Mouse (Mus musculus) hindbrain, postnatal 0 days (tissue): ENCODE data around the gene March10. TPM values are rescaled to one million over a fixed set of nuclear protein-coding genes. Genes with fewer than 3 reads are reported as not detected.

Experiments
- ATAC-seq: fragments of 200-750 bp; cut with Nextera tagmentation; 2 replicates; pipeline ENCODE4 v1.8.0; 2017; ENCODE audit warnings: mild to moderate bottlenecking, moderate TSS enrichment, moderate library complexity
- DNase-seq: peaks from one replicate; pipeline ENCODE4 v3.0.0-alpha.2; 2015; ENCODE audit warnings: low spot score
- H3K27ac ChIP-seq: fragments of 300-500 bp; sonication (generic); 2 replicates; pipeline ENCODE4 v1.5.1; 2014; ENCODE audit warnings: mild to moderate bottlenecking
- H3K27me3 ChIP-seq: fragments of 300-500 bp; sonication (generic); 2 replicates; pipeline ENCODE4 v1.6.1; 2014; ENCODE audit warnings: low read length, mixed read lengths; ENCODE audit not compliant: insufficient read depth
- H3K36me3 ChIP-seq: fragments of 300-500 bp; sonication (generic); 2 replicates; pipeline ENCODE4 v1.6.1; 2014; ENCODE audit warnings: low read length, mixed read lengths; ENCODE audit not compliant: insufficient read depth
- H3K4me1 ChIP-seq: fragments of 300-500 bp; sonication (generic); 2 replicates; pipeline ENCODE4 v1.6.1; 2014; ENCODE audit warnings: antibody characterized with exemption, low read length, mixed read lengths; ENCODE audit not compliant: insufficient read depth
- H3K4me2 ChIP-seq: fragments of 300-500 bp; sonication (generic); 2 replicates; pipeline ENCODE4 v1.6.1; 2014; ENCODE audit warnings: low read depth, mild to moderate bottlenecking, low read length, moderate library complexity, mixed read lengths
- H3K4me3 ChIP-seq: fragments of 300-500 bp; sonication (generic); 2 replicates; pipeline ENCODE4 v1.5.1; 2014; ENCODE audit warnings: low read length
- H3K9ac ChIP-seq: fragments of 300-500 bp; sonication (generic); replicated peaks from 2 replicates; pipeline ENCODE4 v1.6.1; 2014; ENCODE audit warnings: mild to moderate bottlenecking, low read length, moderate library complexity, mixed read lengths
- H3K9me3 ChIP-seq: fragments of 300-500 bp; sonication (generic); 2 replicates; pipeline ENCODE4 v1.6.1; 2016; ENCODE audit warnings: low read length, mixed read lengths
- CTCF ChIP-seq: IDR thresholded peaks from 2 replicates; pipeline ENCODE4 v1.5.1; 2016; ENCODE audit warnings: antibody characterized with exemption, control low read depth, low read depth
- WGBS: fragments of 180-500 bp; shearing (Covaris S2); extraction: QIAGEN DNeasy Blood & Tissue Kit; methylation state at CpG from one replicate; pipeline ENCODE4 v1.1.7; 2014; 5-methylcytosine and 5-hydroxymethylcytosine counted together
- polyA plus RNA-seq: library from polyadenylated mRNA; unstranded; fragments of >200 nt; fragmentation: Nextera tagmentation; extraction: Ambion mirVana; gene quantifications from 2 replicates; pipeline ENCODE4 v1.2.1, GENCODE M21; 2015
- total RNA-seq: library from RNA; depleted of rRNA; stranded (reverse); fragments of >200 nt; gene quantifications from 2 replicates; pipeline ENCODE4 v1.2.3, GENCODE M21; 2014

The March10 gene
- total and polyA plus RNA-seq, 2 experiments from 2014 or later: 0.52 to 0.58 TPM

GRCm38 (mm10) chr11:105455118-105455517, 1.4 kb downstream of the March10 start:
- 86% methylated on average over 5 of the region's 5 CpGs for WGBS

GRCm38 (mm10) chr11:105453084-105453483, 3.5 kb downstream of the March10 start:
- no peak for ATAC-seq

More at GRCm38 (mm10) chr11:105455118-105455517, 1.4 kb downstream of the March10 start:
- H3K4me2 ChIP-seq: no peak overlapping the region
- H3K9ac ChIP-seq: no peak overlapping the region
- TF ChIP-seq CTCF: no peak
- ATAC-seq (no peak), DNase-seq (no peak)
- H3K9me3 ChIP-seq: no peaks in the 10 kb centered on the region
- no peak overlapping the region for H3K4me3 ChIP-seq
- H3K4me1 ChIP-seq: peaks cover 9% of the 10 kb centered on the region
- H3K27ac ChIP-seq: no peak overlapping the region
- H3K36me3 ChIP-seq: no peaks in the 10 kb centered on the region
- no peaks in the 10 kb centered on the region for H3K27me3 ChIP-seq

GRCm38 (mm10) chr11:105452504-105452903, 4.0 kb downstream of the March10 start:
- Histone ChIP-seq H3K36me3 (no peaks in the 10 kb centered on the region), H3K27ac (no peak overlapping the region), H3K4me2 (no peak overlapping the region), H3K9ac (no peak overlapping the region), H3K27me3 (no peaks in the 10 kb centered on the region), H3K4me3 (no peak overlapping the region), H3K9me3 (no peaks in the 10 kb centered on the region), H3K4me1 (peaks cover 6% of the 10 kb centered on the region)
- 91% methylated on average over 4 of the region's 4 CpGs for WGBS
- no peak for TF ChIP-seq CTCF
- no peak for ATAC-seq
- DNase-seq: no peak

More at GRCm38 (mm10) chr11:105453084-105453483, 3.5 kb downstream of the March10 start:
- no peak for DNase-seq
- TF ChIP-seq CTCF: no peak
- WGBS: 89% methylated on average over 4 of the region's 4 CpGs
- H3K9me3 ChIP-seq: no peaks in the 10 kb centered on the region
- H3K4me2 ChIP-seq: no peak overlapping the region
- no peak overlapping the region for H3K27ac ChIP-seq
- peaks cover 9% of the 10 kb centered on the region for H3K4me1 ChIP-seq
- no peak overlapping the region for H3K9ac ChIP-seq
- H3K36me3 ChIP-seq: no peaks in the 10 kb centered on the region
- H3K27me3 ChIP-seq: no peaks in the 10 kb centered on the region
- H3K4me3 ChIP-seq: no peak overlapping the region

- no peak for TF ChIP-seq CTCF
- Histone ChIP-seq H3K4me1 (no peaks in the 10 kb centered on the region), H3K36me3 (no peaks in the 10 kb centered on the region), H3K9ac (no peak overlapping the region), H3K9me3 (no peaks in the 10 kb centered on the region), H3K4me3 (no peak overlapping the region), H3K27me3 (no peaks in the 10 kb centered on the region), H3K4me2 (no peak overlapping the region), H3K27ac (no peak overlapping the region)
- ATAC-seq (no peak), DNase-seq (no peak)
- 33% methylated on average over 7 of the region's 7 CpGs for WGBS
These were observed 4.9 kb downstream of the March10 start for GRCm38 (mm10) chr11:105451553-105452135.

- Histone ChIP-seq H3K4me2 (no peak overlapping the region), H3K4me3 (no peak overlapping the region), H3K9me3 (no peaks in the 10 kb centered on the region), H3K9ac (no peak overlapping the region), H3K27ac (no peak overlapping the region), H3K4me1 (no peaks in the 10 kb centered on the region; the same call in 1 of the 2 replicates), H3K27me3 (no peaks in the 10 kb centered on the region), H3K36me3 (no peaks in the 10 kb centered on the region)
- ATAC-seq: no peak
- no peak for DNase-seq
- WGBS: 61% methylated on average over 12 of the region's 12 CpGs
- TF ChIP-seq CTCF: no peak
These were observed 6.8 kb downstream of the March10 start for GRCm38 (mm10) chr11:105449581-105450315.

- Histone ChIP-seq H3K36me3 (no peaks in the 10 kb centered on the region), H3K9ac (no peak overlapping the region), H3K4me2 (no peak overlapping the region), H3K27ac (no peak overlapping the region), H3K4me1 (no peaks in the 10 kb centered on the region; the same call in 1 of the 2 replicates), H3K27me3 (no peaks in the 10 kb centered on the region), H3K9me3 (no peaks in the 10 kb centered on the region), H3K4me3 (no peak overlapping the region)
- no peak for TF ChIP-seq CTCF
- ATAC-seq: no peak
- no peak for DNase-seq
- 79% methylated on average over 6 of the region's 6 CpGs for WGBS
These were observed 8.9 kb downstream of the March10 start for GRCm38 (mm10) chr11:105447661-105448060.

- no peak for ATAC-seq
- no peaks in the 10 kb centered on the region for H3K36me3 ChIP-seq
- DNase-seq: no peak
- no peaks in the 10 kb centered on the region for H3K27me3 ChIP-seq
- H3K4me3 ChIP-seq: no peak overlapping the region
- H3K9me3 ChIP-seq: no peaks in the 10 kb centered on the region
- no peak overlapping the region for H3K4me2 ChIP-seq
- no peak overlapping the region for H3K9ac ChIP-seq
- no peak for TF ChIP-seq CTCF
- no peak overlapping the region for H3K27ac ChIP-seq
- 87% methylated on average over 5 of the region's 5 CpGs for WGBS
- no peaks in the 10 kb centered on the region; the same call in 1 of the 2 replicates for H3K4me1 ChIP-seq
These were observed 10.3 kb downstream of the March10 start for GRCm38 (mm10) chr11:105446221-105446620.
